Mouse (Mus musculus): Measurements from ENCODE around the gene Gss.

Gss gene

DNA sequence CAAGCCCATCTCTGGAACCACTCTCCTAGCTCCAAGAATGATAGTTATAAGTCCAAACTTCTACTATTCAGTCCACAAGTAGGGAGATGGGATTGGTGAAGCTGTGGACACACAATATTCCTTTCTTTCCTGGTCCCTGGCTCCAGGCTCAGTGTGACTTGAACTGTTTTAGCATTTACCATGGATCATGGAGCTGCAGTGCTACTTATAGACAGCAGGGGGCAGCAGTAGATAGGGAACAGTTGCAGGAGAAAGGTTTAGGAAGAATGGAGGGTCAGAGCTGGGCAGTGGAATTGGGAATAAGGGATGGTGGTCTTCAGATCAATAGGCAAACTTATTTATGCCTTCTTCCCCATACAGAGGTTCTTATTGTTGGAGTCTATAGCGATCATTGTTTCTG lies 76.7 kb downstream of the Gss start:
- peak; percentile 54 to 78 for DNase-seq (ENCODE audit: low spot score in 2 of 2)

DNA sequence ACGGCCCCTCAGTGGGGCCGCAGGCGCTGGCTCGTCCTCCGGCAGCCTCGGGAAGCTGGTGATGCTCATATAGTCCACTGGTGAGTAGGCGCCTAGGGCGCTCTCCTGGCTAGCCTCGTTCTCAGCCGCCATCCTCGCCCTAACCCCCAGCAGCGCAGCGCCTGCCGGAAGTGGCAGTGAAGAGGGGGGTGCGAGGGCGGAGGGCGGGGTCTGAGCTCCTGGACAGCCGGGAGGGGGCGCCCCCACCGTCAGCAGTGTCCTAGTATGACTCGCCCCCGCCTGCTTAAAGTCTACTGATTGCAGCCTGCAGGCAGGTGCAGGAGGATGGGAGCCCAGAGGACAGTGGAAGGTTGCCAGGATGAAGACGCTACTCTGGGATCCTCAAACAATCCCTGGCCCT lies 77.9 kb downstream of the Gss start:
- DNase-seq (ENCODE audit: low spot score in 2 of 2): peak; percentile 71 to 84

DNA sequence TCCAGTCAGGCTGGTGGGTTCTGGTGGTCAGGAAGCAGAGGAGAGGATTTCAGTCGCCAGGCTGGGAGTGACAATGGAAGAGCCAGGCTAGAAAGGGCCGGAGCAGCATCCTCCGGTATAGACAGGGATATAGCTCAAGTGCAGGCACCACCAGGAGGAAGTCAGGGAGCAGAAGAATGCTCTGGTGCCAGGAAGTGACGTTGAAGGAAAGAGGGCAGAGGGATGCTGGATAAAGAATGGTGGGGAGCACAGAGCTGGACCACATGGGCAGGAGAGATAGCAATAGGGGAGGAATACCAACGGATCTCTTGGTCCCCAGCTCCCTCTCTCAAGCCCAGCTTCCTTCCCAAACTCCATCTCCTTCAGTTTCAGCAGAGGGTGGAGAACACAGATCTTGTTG lies 79.1 kb downstream of the Gss start:
- DNase-seq (ENCODE audit: low spot score in 2 of 2): no peak
